Mouse (Mus musculus) lung, embryonic 16.5 days (tissue): ENCODE results near the gene Cnnm2. TPM values are rescaled to one million over a fixed set of nuclear protein-coding genes. Genes with fewer than 3 reads are reported as not detected.

Experiments
- ATAC-seq: fragments of 200-750 bp; cut with Nextera tagmentation; 2 replicates; pipeline ENCODE4 v1.8.0; 2017; ENCODE audit warnings: low read depth, mild to moderate bottlenecking, moderate library complexity
- H3K27ac ChIP-seq: fragments of 300-500 bp; sonication (generic); 2 replicates; pipeline ENCODE4 v1.5.1; 2014; ENCODE audit warnings: mild to moderate bottlenecking, control low read depth, low read length
- H3K27me3 ChIP-seq: fragments of 300-500 bp; sonication (generic); 2 replicates; pipeline ENCODE4 v1.6.1; 2014; ENCODE audit warnings: low read depth, low read length, mixed read lengths; ENCODE audit not compliant: control insufficient read depth, insufficient read depth
- H3K36me3 ChIP-seq: fragments of 300-500 bp; sonication (generic); 2 replicates; pipeline ENCODE4 v1.6.1; 2014; ENCODE audit warnings: low read length; ENCODE audit not compliant: control insufficient read depth, insufficient read depth
- H3K4me1 ChIP-seq: fragments of 300-500 bp; sonication (generic); replicated peaks from 2 replicates; pipeline ENCODE4 v1.6.1; 2014; ENCODE audit warnings: low read length, mixed read lengths; ENCODE audit not compliant: control insufficient read depth, insufficient read depth
- H3K4me2 ChIP-seq: fragments of 300-500 bp; sonication (generic); 2 replicates; pipeline ENCODE4 v1.6.1; 2014; ENCODE audit warnings: low read depth, low read length, control low read depth
- H3K4me3 ChIP-seq: fragments of 300-500 bp; sonication (generic); 2 replicates; pipeline ENCODE4 v1.5.1; 2014; ENCODE audit warnings: mild to moderate bottlenecking, low read length, control low read depth
- H3K9ac ChIP-seq: fragments of 300-500 bp; sonication (generic); 2 replicates; pipeline ENCODE4 v1.6.1; 2014; ENCODE audit warnings: low read length, control low read depth
- H3K9me3 ChIP-seq: fragments of 300-500 bp; sonication (generic); 2 replicates; pipeline ENCODE4 v1.6.1; 2016; ENCODE audit warnings: low read length; ENCODE audit not compliant: control insufficient read depth
- whole genome bisulfite sequencing: fragments of 180-500 bp; shearing (Covaris S2); extraction: QIAGEN DNeasy Blood & Tissue Kit; methylation state at CpG from one replicate; pipeline ENCODE4 v1.1.7; 2014; 5-methylcytosine and 5-hydroxymethylcytosine counted together
- polyA plus RNA-seq: library from polyadenylated mRNA; unstranded; fragments of >200 nt; fragmentation: Nextera tagmentation; extraction: Ambion mirVana; gene quantifications from 2 replicates; pipeline ENCODE4 v1.2.1, GENCODE M21; 2015

The Cnnm2 gene
- polyA plus RNA-seq, 1 experiment from 2014 or later = 2.5 TPM

- H3K4me1 ChIP-seq = no peaks in the 10 kb centered on the region
- WGBS = 61% methylated on average over 5 of the region's 5 CpGs
- ATAC-seq = no peak
Measured at GRCm38 (mm10) chr19:46823759-46824158, 62.4 kb downstream of the Cnnm2 start.

GRCm38 (mm10) chr19:46824867-46825266 lies 63.5 kb downstream of the Cnnm2 start:
- Histone ChIP-seq H3K9me3 (no peaks in the 10 kb centered on the region), H3K4me3 (no peak overlapping the region), H3K36me3 (no peaks in the 10 kb centered on the region), H3K27ac (no peak overlapping the region), H3K4me2 (no peak overlapping the region), H3K27me3 (no peaks in the 10 kb centered on the region), H3K4me1 (no peaks in the 10 kb centered on the region), H3K9ac (no peak overlapping the region)
- ATAC-seq = no peak
- 78% methylated on average over 7 of the region's 7 CpGs for WGBS

More at GRCm38 (mm10) chr19:46823759-46824158, 62.4 kb downstream of the Cnnm2 start:
- no peak overlapping the region for H3K4me3 ChIP-seq
- no peak overlapping the region for H3K9ac ChIP-seq
- no peak overlapping the region for H3K27ac ChIP-seq
- no peaks in the 10 kb centered on the region for H3K36me3 ChIP-seq
- no peaks in the 10 kb centered on the region for H3K27me3 ChIP-seq
- H3K4me2 ChIP-seq = no peak overlapping the region
- H3K9me3 ChIP-seq = no peaks in the 10 kb centered on the region

- WGBS = 73% methylated on average over 5 of the region's 5 CpGs
- H3K4me3 ChIP-seq = no peak overlapping the region
- H3K9me3 ChIP-seq = no peaks in the 10 kb centered on the region
Measured at GRCm38 (mm10) chr19:46827654-46828165, 66.3 kb downstream of the Cnnm2 start.

GRCm38 (mm10) chr19:46828961-46829360 lies 67.6 kb downstream of the Cnnm2 start:
- no peak overlapping the region for H3K4me2 ChIP-seq
- 24% methylated on average over 3 of the region's 3 CpGs for WGBS
- ATAC-seq = no peak

More at GRCm38 (mm10) chr19:46827654-46828165, 66.3 kb downstream of the Cnnm2 start:
- Histone ChIP-seq H3K27me3 (no peaks in the 10 kb centered on the region), H3K9ac (no peak overlapping the region), H3K27ac (no peak overlapping the region), H3K36me3 (no peaks in the 10 kb centered on the region), H3K4me1 (no peaks in the 10 kb centered on the region), H3K4me2 (no peak overlapping the region)
- no peak for ATAC-seq

DNA sequence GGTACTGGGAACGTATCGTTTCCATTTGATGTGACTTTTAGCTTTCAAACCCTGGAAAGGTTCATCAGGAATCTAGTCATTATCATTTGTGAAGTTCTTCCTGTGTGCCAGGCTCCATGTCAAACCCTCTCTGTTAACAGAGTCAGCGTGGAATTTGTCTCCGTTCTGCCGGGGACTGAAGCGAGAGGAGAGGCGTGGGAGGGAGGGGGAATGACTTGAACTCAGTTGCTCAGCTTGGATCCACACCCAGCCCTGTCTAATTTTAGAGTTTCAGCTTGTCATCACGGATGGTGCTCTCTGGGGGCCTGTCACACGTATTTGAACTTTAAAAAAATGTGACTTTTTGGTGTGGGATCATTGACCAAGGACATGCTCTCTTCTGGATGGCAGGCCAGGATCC lies 70.0 kb downstream of the Cnnm2 start:
- no peaks in the 10 kb centered on the region for H3K4me1 ChIP-seq
- no peak overlapping the region for H3K27ac ChIP-seq
- no peaks in the 10 kb centered on the region for H3K9me3 ChIP-seq
- H3K9ac ChIP-seq = no peak overlapping the region
- no peak for ATAC-seq
- no peaks in the 10 kb centered on the region for H3K27me3 ChIP-seq
- H3K36me3 ChIP-seq = no peaks in the 10 kb centered on the region
- H3K4me3 ChIP-seq = no peak overlapping the region
- WGBS = 38% methylated on average over 9 of the region's 9 CpGs
- no peak overlapping the region for H3K4me2 ChIP-seq

More at GRCm38 (mm10) chr19:46828961-46829360, 67.6 kb downstream of the Cnnm2 start:
- no peaks in the 10 kb centered on the region for H3K9me3 ChIP-seq
- no peak overlapping the region for H3K27ac ChIP-seq
- no peaks in the 10 kb centered on the region for H3K27me3 ChIP-seq
- no peak overlapping the region for H3K9ac ChIP-seq
- no peaks in the 10 kb centered on the region for H3K4me1 ChIP-seq
- no peak overlapping the region for H3K4me3 ChIP-seq
- H3K36me3 ChIP-seq = no peaks in the 10 kb centered on the region

- H3K9me3 ChIP-seq = no peaks in the 10 kb centered on the region
- no peaks in the 10 kb centered on the region for H3K36me3 ChIP-seq
- H3K27ac ChIP-seq = no peak overlapping the region
- 72% methylated on average over 5 of the region's 5 CpGs for WGBS
- no peak overlapping the region for H3K9ac ChIP-seq
- H3K4me2 ChIP-seq = no peak overlapping the region
- H3K4me1 ChIP-seq = no peaks in the 10 kb centered on the region
- no peaks in the 10 kb centered on the region for H3K27me3 ChIP-seq
- no peak for ATAC-seq
- H3K4me3 ChIP-seq = no peak overlapping the region
Measured at GRCm38 (mm10) chr19:46834301-46834700, 72.9 kb downstream of the Cnnm2 start.

DNA sequence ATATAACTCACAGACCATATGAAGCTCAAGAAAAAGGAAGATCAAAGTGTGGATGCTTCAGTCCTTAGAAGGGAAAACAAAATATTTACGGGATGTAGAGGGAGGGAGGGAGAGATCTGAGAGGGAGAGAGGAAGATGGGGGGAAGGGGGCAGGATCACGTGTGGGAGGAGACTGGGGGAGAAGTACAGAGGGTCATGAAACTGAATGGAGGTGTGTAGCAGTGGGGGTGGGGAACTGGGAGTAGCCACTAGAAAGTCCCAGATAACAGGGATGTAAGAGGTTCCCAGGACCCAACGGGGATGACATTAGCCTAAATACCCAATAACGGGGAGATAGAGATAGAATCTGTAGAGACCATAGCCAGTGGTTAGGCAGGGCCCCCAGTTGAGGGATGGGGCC lies 73.9 kb downstream of the Cnnm2 start:
- Histone ChIP-seq H3K36me3 (no peaks in the 10 kb centered on the region), H3K4me2 (no peak overlapping the region), H3K27me3 (no peaks in the 10 kb centered on the region), H3K9ac (no peak overlapping the region), H3K9me3 (no peaks in the 10 kb centered on the region), H3K4me3 (no peak overlapping the region), H3K27ac (no peak overlapping the region), H3K4me1 (no peaks in the 10 kb centered on the region)
- ATAC-seq = no peak
- 61% methylated on average over 4 of the region's 4 CpGs for WGBS

GRCm38 (mm10) chr19:46836085-46836484 lies 74.7 kb downstream of the Cnnm2 start:
- no peak for ATAC-seq
- Histone ChIP-seq H3K9ac (no peak overlapping the region), H3K36me3 (no peaks in the 10 kb centered on the region), H3K27me3 (no peaks in the 10 kb centered on the region), H3K4me3 (no peak overlapping the region), H3K4me2 (no peak overlapping the region), H3K4me1 (no peaks in the 10 kb centered on the region), H3K27ac (no peak overlapping the region), H3K9me3 (no peaks in the 10 kb centered on the region)
- 79% methylated on average over 3 of the region's 3 CpGs for WGBS

GRCm38 (mm10) chr19:46837290-46838079 lies 76.1 kb downstream of the Cnnm2 start:
- H3K27me3 ChIP-seq = no peaks in the 10 kb centered on the region
- H3K27ac ChIP-seq = no peak overlapping the region
- H3K4me3 ChIP-seq = no peak overlapping the region
- no peaks in the 10 kb centered on the region for H3K4me1 ChIP-seq
- no peak overlapping the region for H3K9ac ChIP-seq
- no peaks in the 10 kb centered on the region for H3K36me3 ChIP-seq
- 73% methylated on average over 11 of the region's 11 CpGs for WGBS
- ATAC-seq = no peak
- no peak overlapping the region for H3K4me2 ChIP-seq
- no peaks in the 10 kb centered on the region for H3K9me3 ChIP-seq
